Mouse (Mus musculus): ENCODE results near the gene Gm49333.

Gene Gm49333

GRCm38 (mm10) chr16:20611357-20612227, at the start of gene Gm49333, which contains the start of the genes Eef1akmt4 and Alg3:
Gene Gm49333 (plus strand): TSS chr16:20611610.
Gene Eef1akmt4 (plus strand): TSS chr16:20611593.
Gene Alg3 (minus strand): TSS chr16:20611735.
- peak; percentile 75 to 87 for DNase-seq (ENCODE audit: low spot score in 2 of 2)

DNA sequence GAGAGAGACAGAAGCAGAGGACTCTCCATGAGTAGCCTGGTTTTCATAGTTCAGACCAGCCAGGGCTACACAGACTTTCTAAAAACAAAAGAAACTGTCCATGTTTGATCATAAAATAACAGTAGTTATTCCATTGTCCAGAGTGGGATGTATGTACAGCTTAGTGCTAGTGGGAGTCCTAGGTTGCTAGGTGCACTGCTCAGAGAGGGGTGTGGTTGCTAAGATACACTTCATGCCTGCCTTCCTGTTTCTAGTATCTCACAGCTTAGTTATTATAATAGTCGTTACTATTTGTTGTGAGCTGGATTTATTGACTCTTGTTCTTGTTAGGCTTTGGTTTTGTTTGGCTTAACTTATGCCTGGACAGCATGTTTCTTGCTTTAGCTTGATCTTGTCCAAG, 46.3 kb upstream of the Gm49333 start:
- DNase-seq (ENCODE audit: low spot score in 2 of 2), result no peak

GRCm38 (mm10) chr16:20589366-20589938, 22.0 kb upstream of the Gm49333 start, which contains the start of gene Vwa5b2:
Gene Vwa5b2 (plus strand): TSS chr16:20589471.
- DNase-seq (ENCODE audit: low spot score in 2 of 2), result no peak

- no peak for DNase-seq (ENCODE audit: low spot score in 2 of 2)
Measured at GRCm38 (mm10) chr16:20589939-20590679, 21.3 kb upstream of the Gm49333 start.

DNA sequence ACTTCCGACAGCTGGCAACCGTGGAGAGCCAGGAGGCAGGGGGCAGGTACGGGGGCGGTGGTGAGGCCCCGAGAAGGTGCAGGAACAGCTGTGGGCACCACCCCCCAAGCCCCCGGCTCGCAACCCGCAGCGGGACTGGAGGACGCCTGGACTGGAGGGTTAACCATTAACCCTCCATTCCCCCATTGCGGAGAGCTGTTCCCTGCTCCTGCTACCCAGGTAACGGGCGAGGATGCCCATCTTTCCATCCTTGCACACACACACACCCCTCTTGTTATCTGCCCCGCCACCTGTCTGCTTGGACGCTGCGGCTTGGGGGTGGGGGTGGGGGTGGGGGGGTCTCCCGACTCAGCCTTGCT, 20.8 kb upstream of the Gm49333 start:
- no peak for DNase-seq (ENCODE audit: low spot score in 2 of 2)

- DNase-seq (ENCODE audit: low spot score in 2 of 2), result no peak
Measured at GRCm38 (mm10) chr16:20591076-20591705, 20.2 kb upstream of the Gm49333 start.

- DNase-seq (ENCODE audit: low spot score in 2 of 2), result no peak
Measured at GRCm38 (mm10) chr16:20595060-20595673, 16.2 kb upstream of the Gm49333 start.

- DNase-seq (ENCODE audit: low spot score in 2 of 2), result no peak
Measured at GRCm38 (mm10) chr16:20595737-20596136, 15.7 kb upstream of the Gm49333 start.

GRCm38 (mm10) chr16:20596687-20597441, 14.5 kb upstream of the Gm49333 start:
- DNase-seq (ENCODE audit: low spot score in 2 of 2), result no peak

GRCm38 (mm10) chr16:20600511-20600910, 10.9 kb upstream of the Gm49333 start:
- no peak for DNase-seq (ENCODE audit: low spot score in 2 of 2)

- DNase-seq (ENCODE audit: low spot score in 2 of 2), result no peak
Measured at GRCm38 (mm10) chr16:20604705-20605104, 6.7 kb upstream of the Gm49333 start.

DNA sequence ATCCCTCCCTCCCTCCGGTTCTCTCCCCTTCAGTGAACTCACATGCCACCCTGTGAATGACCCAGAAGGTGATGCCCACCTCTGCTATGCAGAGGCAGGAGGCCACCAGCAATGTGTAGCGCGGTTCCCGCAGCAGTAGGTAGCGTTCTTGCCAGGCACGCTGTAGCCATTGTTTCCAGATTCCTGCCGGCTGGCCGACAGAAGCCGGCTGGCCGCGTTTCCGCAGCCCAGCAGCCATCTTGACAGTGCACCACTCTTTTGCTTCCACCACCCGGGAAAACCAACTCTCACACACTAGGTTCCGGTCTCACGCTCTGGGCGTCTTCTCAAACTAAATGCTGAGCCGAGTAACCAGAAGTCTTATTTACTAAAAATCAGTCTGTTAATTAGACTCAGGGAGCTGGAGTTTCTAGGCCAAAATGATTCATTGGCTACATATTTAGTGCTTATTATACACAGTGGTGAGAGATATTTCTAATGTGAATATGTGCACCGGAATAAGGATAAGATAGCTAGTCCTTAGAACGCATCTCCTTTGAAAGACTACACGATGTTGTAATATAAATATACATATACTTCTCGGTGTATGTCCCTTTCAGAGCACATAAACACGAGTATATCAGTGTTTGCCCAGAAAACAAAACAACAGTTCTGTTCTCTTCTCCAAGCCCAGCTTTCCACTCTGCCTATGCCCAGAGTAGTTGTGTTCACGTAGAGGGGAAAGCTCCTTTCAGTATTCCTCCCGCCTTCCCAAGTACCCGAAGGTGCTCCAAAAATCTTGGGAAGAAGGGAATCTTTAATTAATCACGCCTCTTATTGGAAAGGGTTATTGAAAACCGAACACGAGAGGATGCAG, 681 bp upstream of the Gm49333 start:
- peak; percentile 67 to 74 for DNase-seq (ENCODE audit: low spot score in 2 of 2)

DNA sequence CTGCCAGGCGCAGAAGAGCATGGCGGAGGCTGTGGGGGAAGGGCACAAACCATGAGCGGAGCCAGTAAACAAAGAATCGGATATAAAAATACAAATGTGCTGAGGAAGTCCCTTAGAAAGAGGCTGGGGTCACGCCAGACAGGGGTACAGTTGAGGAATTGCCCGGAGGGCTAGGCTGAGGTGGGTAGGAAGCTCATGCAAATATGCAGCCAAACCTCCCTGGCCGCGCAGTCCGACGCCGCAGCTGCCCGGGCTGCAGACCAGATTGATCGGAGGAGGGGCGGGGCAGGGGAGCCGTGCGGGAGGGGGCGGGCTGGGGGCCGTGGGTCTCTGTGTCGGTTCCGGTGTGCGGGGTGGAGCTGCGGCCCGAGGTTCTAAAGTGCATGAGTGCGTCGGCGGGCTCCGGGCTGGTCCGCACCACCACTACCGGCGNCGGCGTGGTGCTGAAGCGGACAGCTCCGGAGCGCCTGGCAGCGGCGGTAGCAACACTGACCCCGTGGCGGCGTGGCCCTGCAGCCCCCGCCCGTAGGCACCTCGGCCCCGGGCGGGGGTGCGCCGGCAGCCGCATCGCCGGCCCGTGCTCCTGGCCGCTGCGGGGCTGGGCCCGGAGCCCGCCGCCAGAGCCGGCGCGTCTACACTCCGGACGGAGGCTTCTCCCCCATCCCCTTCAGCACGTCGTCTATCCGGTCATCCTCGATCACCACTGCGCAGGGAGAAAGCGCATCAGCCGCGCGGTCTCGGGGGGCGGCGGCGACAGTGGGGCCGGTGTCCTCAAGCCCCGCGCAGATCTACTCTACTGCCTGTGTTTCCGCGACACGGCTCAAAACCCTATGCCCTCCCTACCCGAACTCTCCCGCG, 8.4 kb downstream of the Gm49333 start:
- DNase-seq (ENCODE audit: low spot score in 2 of 2), result peak; percentile 21 to 52

DNA sequence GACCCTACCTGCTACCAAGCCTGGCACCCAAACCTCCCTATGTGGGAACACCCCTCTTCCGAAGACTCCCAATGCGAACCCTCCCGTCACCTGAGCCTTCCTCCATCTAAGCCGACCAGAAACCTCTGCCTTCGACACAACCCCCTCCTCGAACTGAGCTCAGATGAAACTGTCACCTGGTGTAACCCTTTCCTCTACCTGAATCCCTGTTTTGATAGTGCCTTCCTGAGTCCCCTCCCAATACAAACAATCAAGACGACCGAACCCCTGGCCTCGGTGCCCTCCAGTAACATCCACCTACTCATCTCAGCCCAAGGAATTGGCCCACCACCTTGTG, 9.0 kb downstream of the Gm49333 start:
- no peak for DNase-seq (ENCODE audit: low spot score in 2 of 2)

DNA sequence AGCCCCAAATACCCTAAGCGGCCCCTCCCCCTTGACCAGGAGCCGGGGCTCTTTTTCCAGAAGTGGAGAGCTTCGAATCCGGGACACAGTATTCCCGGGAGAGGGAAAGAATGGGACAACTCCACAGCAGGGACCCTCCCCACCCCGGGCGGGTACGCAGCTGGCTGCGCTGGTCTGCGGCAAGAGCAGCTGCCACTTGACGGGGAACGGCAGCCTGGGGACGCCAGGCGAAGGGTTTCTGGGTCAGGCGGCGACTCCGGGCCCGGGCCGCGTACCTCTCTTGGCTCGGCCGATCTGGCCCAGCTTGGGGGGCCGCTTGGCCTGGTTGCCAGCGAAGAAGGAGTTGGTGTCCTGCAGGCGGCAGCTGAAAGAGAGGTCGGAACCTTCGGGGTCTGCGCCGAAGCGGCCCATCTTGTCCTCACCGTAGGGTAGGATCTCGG, 9.4 kb downstream of the Gm49333 start:
- DNase-seq (ENCODE audit: low spot score in 2 of 2), result peak; percentile 37 to 40

DNA sequence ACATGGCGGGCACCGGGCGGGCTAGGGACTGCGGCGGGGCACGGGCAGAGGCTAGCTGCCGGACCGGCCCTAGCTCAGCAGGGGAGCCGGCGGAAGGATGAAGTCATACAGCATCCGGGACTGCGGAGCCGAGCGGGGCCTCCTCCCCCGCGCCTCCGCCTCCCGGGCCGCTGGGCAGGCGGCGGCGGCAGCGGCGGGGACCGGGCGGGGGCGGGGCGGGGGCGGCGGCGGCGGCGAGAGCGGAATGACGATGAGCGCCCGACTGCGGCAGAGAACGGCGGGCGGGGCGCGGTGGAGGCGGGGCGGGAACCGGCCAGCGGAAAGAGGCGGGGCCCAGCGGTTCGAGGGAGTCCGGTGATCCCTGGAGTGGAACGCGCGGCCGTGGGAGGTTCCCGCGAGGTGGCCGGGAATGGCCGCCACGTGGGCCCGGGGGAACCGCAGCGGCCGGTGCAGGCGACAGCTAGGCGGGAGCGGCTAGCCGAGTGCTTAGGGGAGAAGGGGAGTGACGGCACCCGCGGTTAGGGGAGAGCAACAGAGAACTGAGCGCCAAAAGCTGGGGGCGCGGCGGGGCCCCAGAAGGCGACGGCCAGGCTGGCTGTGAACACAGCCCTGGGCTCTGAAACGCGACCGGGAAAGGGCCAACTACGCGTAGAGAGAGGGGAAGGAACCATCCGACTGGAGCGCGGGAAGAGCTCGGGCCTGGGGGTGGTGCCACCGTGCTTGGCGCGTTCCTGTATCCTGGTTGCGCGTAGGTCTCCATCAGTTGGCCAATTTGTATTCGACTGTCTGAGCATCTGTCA, 10.0 kb downstream of the Gm49333 start, which contains the start of gene Camk2n2:
Gene Camk2n2 (minus strand): TSS at position 97 of the 800 bp plus-strand sequence.
- peak; percentile 50 to 66 for DNase-seq (ENCODE audit: low spot score in 2 of 2)

DNA sequence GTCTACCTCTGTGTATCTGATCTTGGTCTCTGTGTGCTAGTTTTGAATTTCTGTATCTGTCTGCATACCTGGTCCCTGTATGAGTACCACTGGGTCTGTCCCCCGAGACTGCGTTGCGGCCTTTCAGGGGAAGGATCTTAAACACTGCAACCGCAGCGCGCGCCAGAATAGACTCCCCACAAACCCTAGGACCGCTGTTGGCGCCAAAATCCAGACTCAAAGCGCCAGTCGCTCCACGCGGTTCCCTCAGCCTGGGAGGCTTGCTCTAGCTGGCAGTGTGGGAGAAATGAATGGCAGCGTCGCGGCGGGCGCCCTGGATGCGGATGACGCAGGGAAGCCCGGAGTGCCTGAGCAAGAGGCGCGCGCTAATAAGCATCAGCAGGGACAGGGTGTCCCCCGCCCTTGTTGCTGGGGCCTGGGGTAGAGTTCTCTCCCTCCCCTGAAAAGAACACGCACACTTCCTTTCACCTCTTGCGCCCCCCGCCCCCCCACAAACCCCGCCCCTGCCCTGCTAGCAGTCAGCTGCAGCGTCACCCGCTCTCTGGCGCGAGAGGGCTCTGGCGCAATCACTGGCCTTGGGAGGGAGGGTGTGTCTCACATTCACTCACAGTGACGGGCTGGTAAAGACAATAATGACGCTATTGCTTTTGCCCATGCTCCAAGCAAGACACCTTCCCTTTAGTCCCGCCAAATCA, 10.7 kb downstream of the Gm49333 start:
- DNase-seq (ENCODE audit: low spot score in 2 of 2), result peak; percentile 20 to 46

Data from spleen, postnatal 10 days (tissue).